Mouse (Mus musculus) frontal cortex, postnatal 25 days (tissue): ENCODE results near the gene Tsc22d3.
"Not testable (repeated sequence)": the region's sequence is repeated elsewhere in the genome, so short reads cannot be mapped to it uniquely, and the experiment has no call there.

Experiments
- DNase-seq, 2 experiments: peaks; one replicate each; pipeline ENCODE4 v3.0.0; 2022; ENCODE audit warnings: low spot score in 2 of 2

Tsc22d3 gene

GRCm38 (mm10) chrX:140500306-140500705 lies 100.2 kb downstream of the Tsc22d3 start:
- no peak for DNase-seq

DNA sequence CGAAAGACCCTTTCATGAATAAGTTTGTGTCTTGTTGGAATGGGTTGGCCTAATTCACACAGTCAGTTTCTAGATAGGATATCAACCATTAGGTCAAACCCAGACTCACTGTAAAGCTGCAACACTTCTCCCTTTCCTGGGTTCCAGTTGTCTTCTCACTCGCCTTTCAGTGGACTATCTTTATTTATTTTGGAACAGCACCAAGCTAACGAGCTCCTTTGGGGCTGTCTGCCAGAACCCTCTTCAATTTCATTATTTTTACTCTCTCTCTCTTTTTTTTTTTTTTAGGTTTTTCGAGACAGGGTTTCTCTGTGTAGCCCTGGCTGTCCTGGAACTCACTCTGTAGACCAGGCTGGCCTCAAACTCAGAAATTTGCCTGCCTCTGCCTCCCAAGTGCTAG lies 102.0 kb downstream of the Tsc22d3 start:
- not testable (repeated sequence) for DNase-seq

DNA sequence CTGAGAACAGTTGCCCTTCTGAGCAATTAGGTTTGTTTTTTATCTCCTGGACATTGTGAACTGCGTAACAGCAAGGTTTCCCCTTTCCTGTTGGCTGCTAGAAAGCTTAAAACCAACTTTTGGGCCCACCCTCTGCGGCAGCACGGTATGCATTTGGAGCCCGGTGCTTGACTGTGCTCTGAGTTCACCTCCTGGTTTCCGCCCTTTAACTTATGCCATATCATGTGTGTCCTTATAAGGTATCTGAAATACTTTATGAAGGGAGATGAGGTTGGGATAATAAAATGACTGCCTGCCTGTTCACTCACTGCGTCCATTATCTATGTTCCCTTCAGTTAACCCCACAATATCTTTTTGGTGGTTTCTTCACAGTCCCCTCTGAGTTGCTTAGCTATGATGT lies 106.3 kb downstream of the Tsc22d3 start:
- DNase-seq = no peak

DNA sequence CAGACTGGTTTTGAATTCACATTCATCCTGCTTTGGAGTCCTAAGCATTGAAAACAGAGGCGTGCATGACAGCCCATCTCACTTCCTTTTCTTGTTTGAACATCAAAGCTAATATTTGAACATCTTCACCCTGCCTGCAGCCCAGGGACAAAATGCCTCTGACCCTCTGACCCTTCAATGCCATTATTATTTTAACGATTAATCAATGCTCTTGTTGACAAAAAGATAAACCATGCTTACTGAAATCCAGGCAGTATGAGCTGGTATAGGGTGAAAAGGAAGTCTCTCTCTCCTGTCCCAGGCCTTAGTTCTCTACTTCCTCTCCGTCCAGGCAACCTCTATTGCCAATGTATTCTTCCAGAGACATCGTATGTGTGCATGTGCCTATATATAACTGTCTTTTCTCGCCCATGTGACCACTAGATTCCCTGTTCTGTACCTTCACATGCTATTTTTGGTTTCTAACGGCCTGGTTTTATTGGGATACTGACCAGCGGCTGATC lies 106.9 kb downstream of the Tsc22d3 start:
- DNase-seq = no peak

GRCm38 (mm10) chrX:140491884-140492571 lies 108.4 kb downstream of the Tsc22d3 start:
- DNase-seq = no peak

DNA sequence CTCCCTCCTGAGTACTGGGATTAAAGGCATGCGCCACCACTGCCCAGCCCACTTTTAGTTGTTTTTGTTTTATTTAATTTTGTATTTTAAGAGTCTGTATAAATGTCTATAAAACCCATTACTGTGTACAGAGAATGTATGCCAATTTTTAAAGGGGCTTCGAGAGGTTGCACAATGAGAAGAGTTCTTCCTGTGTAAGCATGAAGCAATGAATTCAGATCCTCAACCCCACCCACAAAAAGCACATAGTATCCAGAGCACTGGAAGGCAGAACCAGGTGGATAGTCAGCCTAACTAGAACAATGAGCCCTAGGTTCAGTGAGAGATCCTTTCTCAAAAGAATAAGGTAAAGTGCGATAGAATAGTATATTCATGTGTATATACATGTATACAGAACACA lies 110.3 kb downstream of the Tsc22d3 start:
- no peak for DNase-seq
